Mouse (Mus musculus): Measurements from ENCODE around the gene Clpp. TPM values are rescaled to one million over a fixed set of nuclear protein-coding genes. Genes with fewer than 3 reads are reported as not detected.

The Clpp gene
- polyA plus RNA-seq, 1 experiment, result 47.7 TPM

- Histone ChIP-seq H3K36me3 (ENCODE audit: control insufficient read depth, insufficient read depth, low read length, poor library complexity, severe bottlenecking) (no peaks in the 10 kb centered on the region), H3K4me1 (ENCODE audit: control insufficient read depth, insufficient read depth, low read length) (peaks cover 3% of the 10 kb centered on the region), H3K27ac (ENCODE audit: insufficient read depth, low read length) (no peak overlapping the region; the same call in 1 of the 2 replicates), H3K9me3 (replicated peaks; ENCODE audit: control insufficient read depth, insufficient read depth, low read length, poor library complexity, severe bottlenecking) (no peaks in the 10 kb centered on the region), H3K27me3 (ENCODE audit: control insufficient read depth, insufficient read depth, low read length, poor library complexity, severe bottlenecking) (no peaks in the 10 kb centered on the region), H3K9ac (ENCODE audit: low read depth, poor library complexity, severe bottlenecking) (no peak overlapping the region), H3K4me3 (ENCODE audit: low read depth, low read length) (no peak overlapping the region)
- no peak for TF ChIP-seq POLR2A (IDR thresholded peaks at IDR 0.05; ENCODE audit: insufficient read depth, low read length)
- no peak for TF ChIP-seq CTCF (IDR thresholded peaks at IDR 0.05; ENCODE audit: low read depth, low read length)
- TF ChIP-seq EP300 (IDR thresholded peaks at IDR 0.05; ENCODE audit: insufficient read depth, low read depth, low read length), result no peak
Measured at GRCm38 (mm10) chr17:56974708-56975240, 15.3 kb upstream of the Clpp start.

GRCm38 (mm10) chr17:56975391-56975790 lies 14.7 kb upstream of the Clpp start:
- Histone ChIP-seq H3K4me3 (ENCODE audit: low read depth, low read length) (no peak overlapping the region), H3K27me3 (ENCODE audit: control insufficient read depth, insufficient read depth, low read length, poor library complexity, severe bottlenecking) (no peaks in the 10 kb centered on the region), H3K36me3 (ENCODE audit: control insufficient read depth, insufficient read depth, low read length, poor library complexity, severe bottlenecking) (no peaks in the 10 kb centered on the region), H3K9me3 (replicated peaks; ENCODE audit: control insufficient read depth, insufficient read depth, low read length, poor library complexity, severe bottlenecking) (no peaks in the 10 kb centered on the region), H3K27ac (ENCODE audit: insufficient read depth, low read length) (no peak overlapping the region), H3K9ac (ENCODE audit: low read depth, poor library complexity, severe bottlenecking) (no peak overlapping the region), H3K4me1 (ENCODE audit: control insufficient read depth, insufficient read depth, low read length) (peaks cover 3% of the 10 kb centered on the region)
- no peak for TF ChIP-seq EP300 (IDR thresholded peaks at IDR 0.05; ENCODE audit: insufficient read depth, low read depth, low read length)
- no peak for TF ChIP-seq POLR2A (IDR thresholded peaks at IDR 0.05; ENCODE audit: insufficient read depth, low read length)
- no peak for TF ChIP-seq CTCF (IDR thresholded peaks at IDR 0.05; ENCODE audit: low read depth, low read length)

- peaks cover 3% of the 10 kb centered on the region for H3K4me1 ChIP-seq (ENCODE audit: control insufficient read depth, insufficient read depth, low read length)
- TF ChIP-seq POLR2A (IDR thresholded peaks at IDR 0.05; ENCODE audit: insufficient read depth, low read length), result no peak
- no peak for TF ChIP-seq CTCF (IDR thresholded peaks at IDR 0.05; ENCODE audit: low read depth, low read length)
- no peak for TF ChIP-seq EP300 (IDR thresholded peaks at IDR 0.05; ENCODE audit: insufficient read depth, low read depth, low read length)
Measured at GRCm38 (mm10) chr17:56976531-56977390, 13.3 kb upstream of the Clpp start.

GRCm38 (mm10) chr17:56979524-56979923 lies 10.6 kb upstream of the Clpp start:
- Histone ChIP-seq H3K27me3 (ENCODE audit: control insufficient read depth, insufficient read depth, low read length, poor library complexity, severe bottlenecking) (no peaks in the 10 kb centered on the region), H3K4me3 (ENCODE audit: low read depth, low read length) (no peak overlapping the region), H3K4me1 (ENCODE audit: control insufficient read depth, insufficient read depth, low read length) (peaks cover 2% of the 10 kb centered on the region), H3K9me3 (replicated peaks; ENCODE audit: control insufficient read depth, insufficient read depth, low read length, poor library complexity, severe bottlenecking) (no peaks in the 10 kb centered on the region), H3K36me3 (ENCODE audit: control insufficient read depth, insufficient read depth, low read length, poor library complexity, severe bottlenecking) (no peaks in the 10 kb centered on the region), H3K9ac (ENCODE audit: low read depth, poor library complexity, severe bottlenecking) (no peak overlapping the region), H3K27ac (ENCODE audit: insufficient read depth, low read length) (no peak overlapping the region)
- TF ChIP-seq EP300 (IDR thresholded peaks at IDR 0.05; ENCODE audit: insufficient read depth, low read depth, low read length) (no peak), POLR2A (IDR thresholded peaks at IDR 0.05; ENCODE audit: insufficient read depth, low read length) (no peak), CTCF (IDR thresholded peaks at IDR 0.05; ENCODE audit: low read depth, low read length) (no peak)

More at GRCm38 (mm10) chr17:56976531-56977390, 13.3 kb upstream of the Clpp start:
- Histone ChIP-seq H3K9ac (ENCODE audit: low read depth, poor library complexity, severe bottlenecking) (no peak overlapping the region), H3K36me3 (ENCODE audit: control insufficient read depth, insufficient read depth, low read length, poor library complexity, severe bottlenecking) (no peaks in the 10 kb centered on the region), H3K27me3 (ENCODE audit: control insufficient read depth, insufficient read depth, low read length, poor library complexity, severe bottlenecking) (no peaks in the 10 kb centered on the region), H3K9me3 (replicated peaks; ENCODE audit: control insufficient read depth, insufficient read depth, low read length, poor library complexity, severe bottlenecking) (no peaks in the 10 kb centered on the region), H3K27ac (ENCODE audit: insufficient read depth, low read length) (no peak overlapping the region), H3K4me3 (ENCODE audit: low read depth, low read length) (no peak overlapping the region)

GRCm38 (mm10) chr17:56981049-56981448 lies 9.1 kb upstream of the Clpp start:
- H3K4me1 ChIP-seq (ENCODE audit: control insufficient read depth, insufficient read depth, low read length), result no peaks in the 10 kb centered on the region
- no peaks in the 10 kb centered on the region for H3K36me3 ChIP-seq (ENCODE audit: control insufficient read depth, insufficient read depth, low read length, poor library complexity, severe bottlenecking)
- TF ChIP-seq EP300 (IDR thresholded peaks at IDR 0.05; ENCODE audit: insufficient read depth, low read depth, low read length) (no peak), CTCF (IDR thresholded peaks at IDR 0.05; ENCODE audit: low read depth, low read length) (no peak), POLR2A (IDR thresholded peaks at IDR 0.05; ENCODE audit: insufficient read depth, low read length) (no peak)
- H3K9ac ChIP-seq (ENCODE audit: low read depth, poor library complexity, severe bottlenecking), result no peak overlapping the region
- H3K9me3 ChIP-seq (replicated peaks; ENCODE audit: control insufficient read depth, insufficient read depth, low read length, poor library complexity, severe bottlenecking), result no peaks in the 10 kb centered on the region
- H3K27me3 ChIP-seq (ENCODE audit: control insufficient read depth, insufficient read depth, low read length, poor library complexity, severe bottlenecking), result no peaks in the 10 kb centered on the region
- H3K27ac ChIP-seq (ENCODE audit: insufficient read depth, low read length), result no peak overlapping the region
- no peak overlapping the region for H3K4me3 ChIP-seq (ENCODE audit: low read depth, low read length)

GRCm38 (mm10) chr17:56982013-56982412 lies 8.1 kb upstream of the Clpp start, which contains the start of gene Acer1:
Gene Acer1, minus strand, starts transcription at chr17:56982126.
- no peaks in the 10 kb centered on the region for H3K4me1 ChIP-seq (ENCODE audit: control insufficient read depth, insufficient read depth, low read length)
- H3K27ac ChIP-seq (ENCODE audit: insufficient read depth, low read length), result no peak within 1 kb of the TSS
- TF ChIP-seq CTCF (IDR thresholded peaks at IDR 0.05; ENCODE audit: low read depth, low read length) (no peak), EP300 (IDR thresholded peaks at IDR 0.05; ENCODE audit: insufficient read depth, low read depth, low read length) (no peak), POLR2A (IDR thresholded peaks at IDR 0.05; ENCODE audit: insufficient read depth, low read length) (no peak)
- no peak within 1 kb of the TSS for H3K9ac ChIP-seq (ENCODE audit: low read depth, poor library complexity, severe bottlenecking)
- no peak within 1 kb of the TSS for H3K4me3 ChIP-seq (ENCODE audit: low read depth, low read length)
- H3K9me3 ChIP-seq (replicated peaks; ENCODE audit: control insufficient read depth, insufficient read depth, low read length, poor library complexity, severe bottlenecking), result no peaks in the 10 kb centered on the region
- H3K36me3 ChIP-seq (ENCODE audit: control insufficient read depth, insufficient read depth, low read length, poor library complexity, severe bottlenecking), result no peaks in the 10 kb centered on the region
- H3K27me3 ChIP-seq (ENCODE audit: control insufficient read depth, insufficient read depth, low read length, poor library complexity, severe bottlenecking), result no peaks in the 10 kb centered on the region

All from ES-Bruce4 (cell line).